Mouse (Mus musculus) layer of hippocampus, adult 9-10 months (tissue): ENCODE measurements around the gene Cenpe.
"Not testable (repeated sequence)": the region's sequence is repeated elsewhere in the genome, so short reads cannot be mapped to it uniquely, and the experiment has no call there.

Experiments used
- DNase-seq: peaks from one replicate; pipeline ENCODE4 v3.0.0; 2022; ENCODE audit warnings: low spot score

Cenpe gene

DNA sequence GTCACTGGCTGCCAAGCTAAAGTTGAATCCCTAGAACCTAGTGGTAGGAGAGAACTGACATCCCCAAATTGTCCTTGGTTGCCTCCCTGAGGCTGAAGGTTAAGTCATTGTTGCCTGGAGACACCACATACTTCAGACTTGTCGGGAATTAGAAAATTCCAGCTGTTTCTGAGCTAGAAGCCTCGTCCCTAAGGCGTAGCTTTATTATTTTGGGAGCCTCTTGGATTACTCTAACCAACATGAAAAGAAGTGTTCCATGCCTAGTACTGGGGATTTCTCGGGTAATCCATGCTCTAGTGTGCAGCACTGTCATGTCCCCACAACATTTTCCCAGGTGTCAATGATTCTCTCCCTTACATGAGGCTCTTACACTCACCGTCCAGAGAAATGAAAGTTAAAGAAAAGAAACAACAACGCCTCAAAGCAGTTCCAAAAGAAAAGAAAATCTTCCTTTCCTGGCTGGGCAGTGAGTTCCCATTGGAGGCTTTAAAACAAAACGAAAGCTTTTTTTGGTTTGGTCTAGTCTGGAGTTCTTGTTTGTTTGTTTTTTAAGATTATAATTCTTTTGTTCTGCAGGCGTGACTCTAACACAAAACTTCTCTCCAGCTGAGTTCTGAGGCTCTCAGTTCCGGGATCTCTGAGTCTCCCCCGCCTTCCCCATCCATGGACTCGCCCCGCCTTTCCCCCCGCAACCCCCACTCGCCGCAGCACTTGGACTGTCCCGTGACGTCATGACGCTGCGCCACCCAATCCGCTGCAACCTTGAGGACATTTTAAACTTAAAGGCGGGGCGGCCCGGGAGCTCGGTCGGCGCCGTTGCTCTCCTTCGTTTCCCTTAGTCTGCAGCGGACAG is at the start of gene Cenpe:
Cenpe (plus strand) TSS at position 733 of the 853 bp plus-strand sequence.
- peak; percentile 55 for DNase-seq

DNA sequence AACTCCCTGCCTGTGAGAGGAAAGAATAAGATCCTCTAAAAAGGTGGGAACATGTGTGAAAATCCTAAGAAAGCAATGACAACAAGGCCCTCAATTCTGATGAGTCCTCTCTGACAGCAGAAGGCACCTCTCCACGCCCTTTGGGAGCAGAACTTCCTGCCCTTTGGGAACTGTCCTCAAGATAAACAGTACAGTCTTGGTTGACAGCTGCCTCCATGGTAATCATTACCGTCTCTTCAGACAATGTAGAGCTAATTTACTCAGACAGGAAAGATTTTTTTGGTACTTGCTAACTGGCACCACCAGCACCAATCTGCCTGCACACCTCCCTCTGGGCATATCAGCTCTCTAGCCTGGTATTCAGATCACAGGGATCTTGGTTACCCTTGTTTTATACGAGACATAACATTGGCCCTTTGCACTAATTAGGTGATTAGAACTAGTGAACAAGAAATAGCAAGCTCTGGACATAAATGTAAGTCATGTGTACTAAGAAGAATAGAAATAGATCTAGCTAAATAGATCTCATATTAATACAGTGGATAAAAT is 40.4 kb upstream of the Cenpe start:
- no peak for DNase-seq

- peak; percentile 16 for DNase-seq
Observed at GRCm38 (mm10) chr3:135191861-135192260, 20.5 kb upstream of the Cenpe start.

DNA sequence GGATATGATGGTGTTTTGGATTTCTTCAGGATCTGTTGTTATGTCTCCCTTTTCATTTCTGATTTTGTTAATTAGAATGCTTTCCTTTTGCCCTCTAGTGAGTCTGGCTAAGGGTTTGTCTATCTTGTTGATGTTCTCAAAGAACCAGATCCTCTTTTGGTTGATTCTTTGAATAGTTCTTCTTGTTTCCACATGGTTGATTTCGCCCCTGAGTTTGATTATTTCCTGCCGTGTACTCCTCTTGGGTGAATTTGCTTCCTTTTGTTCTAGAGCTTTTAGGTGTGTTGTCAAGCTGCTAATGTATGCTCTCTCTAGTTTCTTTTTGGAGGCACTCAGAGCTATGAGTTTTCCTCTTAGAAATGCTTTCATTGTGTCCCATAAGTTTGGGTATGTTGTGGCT is 14.3 kb upstream of the Cenpe start:
- DNase-seq, result not testable (repeated sequence)

GRCm38 (mm10) chr3:135200409-135201303 is 11.7 kb upstream of the Cenpe start:
- no peak for DNase-seq

DNA sequence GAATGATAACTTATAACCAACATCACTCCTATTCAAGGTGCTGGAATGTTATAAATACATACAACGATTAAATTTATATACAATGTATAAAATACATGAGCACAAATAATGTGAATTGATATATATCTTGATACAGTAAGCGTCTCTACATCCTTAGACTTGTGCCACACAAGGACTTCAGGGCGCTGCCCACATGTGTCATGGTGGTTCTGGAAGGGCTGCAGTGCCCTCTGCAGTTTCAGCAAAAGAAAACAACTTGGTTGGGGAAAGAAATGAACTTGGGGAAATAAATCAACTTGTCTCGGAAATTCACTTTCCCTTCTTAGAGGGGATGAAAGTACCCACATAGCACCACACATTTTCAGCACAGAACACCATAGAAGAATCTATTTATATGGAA is 5.7 kb upstream of the Cenpe start:
- peak; percentile 17 for DNase-seq

DNA sequence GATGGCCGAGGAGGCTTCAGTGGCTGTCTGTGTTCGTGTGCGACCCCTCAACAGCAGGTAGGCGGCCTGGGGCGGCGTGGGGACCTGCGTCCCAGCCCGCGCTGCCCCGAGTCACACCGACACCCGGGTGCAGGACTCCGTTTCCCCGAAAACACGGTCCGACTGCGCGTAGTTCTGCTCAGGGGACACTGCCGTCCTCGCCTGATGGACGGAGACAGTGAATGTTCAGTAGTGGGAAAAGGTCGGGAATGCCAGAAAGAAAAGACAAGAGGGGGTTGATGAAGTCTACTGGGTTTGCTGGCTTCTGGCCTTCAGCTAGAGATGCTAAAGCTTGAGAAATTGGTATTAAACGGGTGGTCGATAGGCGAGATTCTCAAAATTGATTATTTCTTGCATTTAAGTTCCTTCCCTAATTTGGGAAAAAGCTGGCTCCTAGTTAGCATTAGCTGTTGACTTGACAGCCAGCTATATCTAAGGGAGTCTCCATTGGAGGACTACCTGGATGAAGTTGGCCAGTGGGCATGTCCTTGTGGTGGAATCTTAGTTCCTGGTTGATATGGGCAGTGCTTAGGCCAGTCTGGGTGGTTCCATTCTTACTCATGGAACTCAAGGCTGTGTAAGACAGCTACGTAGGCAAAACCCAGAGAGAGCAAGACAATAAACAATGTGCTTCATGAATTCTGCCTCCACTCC is 467 bp downstream of the Cenpe start:
- DNase-seq, result no peak

DNA sequence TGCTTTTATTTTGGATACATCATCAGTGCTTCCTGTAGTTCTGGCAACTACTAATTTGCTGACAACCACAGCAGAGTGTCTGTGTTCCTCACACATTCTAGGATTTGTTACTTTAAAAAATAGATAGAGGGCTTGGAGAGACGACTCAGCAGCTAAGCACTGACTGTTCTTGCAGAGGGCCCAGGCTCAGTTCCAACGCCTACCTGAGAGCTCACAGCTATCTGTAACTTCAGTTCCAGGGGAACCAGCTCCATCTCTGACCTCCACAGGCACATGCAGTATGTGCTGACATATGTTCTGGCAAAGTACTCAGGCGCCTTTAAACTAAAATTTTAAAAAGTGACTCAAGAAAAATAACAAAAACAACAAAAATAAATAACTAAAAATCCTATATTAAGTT is 19.7 kb downstream of the Cenpe start:
- no peak for DNase-seq

DNA sequence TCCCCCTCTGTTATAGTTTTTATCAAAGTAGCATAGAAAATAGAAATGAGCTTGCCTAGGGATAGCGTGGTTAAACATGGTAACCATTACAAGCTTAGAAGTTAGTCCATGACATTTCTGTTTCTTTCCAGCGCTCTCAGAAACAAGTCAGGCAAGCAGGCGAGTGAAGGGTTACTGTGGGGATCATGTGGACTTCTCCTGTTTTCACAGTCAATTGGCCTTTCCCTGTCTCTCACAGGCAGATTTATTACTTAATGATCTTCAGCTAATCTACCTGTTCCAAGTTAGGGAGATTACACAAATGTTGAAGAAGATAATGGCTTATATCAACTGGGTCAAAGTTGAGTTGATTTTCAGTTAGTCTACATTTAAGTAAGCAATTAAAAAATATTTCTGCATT is 20.1 kb downstream of the Cenpe start:
- no peak for DNase-seq

- DNase-seq, result no peak
Observed at GRCm38 (mm10) chr3:135245733-135246132, 33.4 kb downstream of the Cenpe start.

DNA sequence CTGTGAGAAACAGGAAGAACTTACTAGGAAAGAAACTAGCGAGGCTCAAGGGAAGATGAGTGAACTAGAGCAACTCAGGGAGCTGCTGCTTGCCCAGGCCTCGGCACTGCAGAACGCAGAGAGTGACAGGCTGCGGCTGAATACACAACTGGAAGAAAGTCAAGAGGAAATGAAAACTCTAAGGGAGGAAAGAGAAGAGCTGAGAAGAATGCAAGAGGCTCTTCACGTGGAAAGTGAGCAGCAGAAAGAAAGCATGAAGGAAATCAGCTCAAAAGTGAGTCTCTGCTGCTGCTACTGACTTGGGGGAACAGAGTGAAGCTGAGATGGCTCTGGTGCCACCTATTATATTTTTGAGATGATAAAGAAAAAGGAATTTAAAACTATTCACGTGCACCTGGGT is 34.5 kb downstream of the Cenpe start:
- DNase-seq, result no peak

DNA sequence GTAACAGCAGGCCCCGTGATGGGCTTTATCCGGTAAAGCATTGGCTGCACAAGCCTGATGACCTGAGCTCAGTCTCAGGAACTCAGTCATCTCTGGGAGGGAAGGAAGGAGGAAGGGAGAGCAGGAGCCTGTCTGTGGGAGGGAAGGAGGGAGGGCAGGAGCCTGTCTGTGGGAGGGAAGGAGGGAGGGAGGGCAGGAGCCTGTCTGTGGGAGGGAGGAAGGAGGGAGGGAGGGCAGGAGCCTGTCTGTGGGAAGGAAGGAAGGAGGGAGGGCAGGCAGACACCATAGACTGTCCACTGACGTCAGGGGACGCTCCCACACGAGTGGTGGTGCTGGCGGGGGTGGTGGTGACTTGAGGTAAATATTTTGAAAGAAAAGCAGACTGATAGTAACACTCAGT is 36.8 kb downstream of the Cenpe start:
- no peak for DNase-seq

DNA sequence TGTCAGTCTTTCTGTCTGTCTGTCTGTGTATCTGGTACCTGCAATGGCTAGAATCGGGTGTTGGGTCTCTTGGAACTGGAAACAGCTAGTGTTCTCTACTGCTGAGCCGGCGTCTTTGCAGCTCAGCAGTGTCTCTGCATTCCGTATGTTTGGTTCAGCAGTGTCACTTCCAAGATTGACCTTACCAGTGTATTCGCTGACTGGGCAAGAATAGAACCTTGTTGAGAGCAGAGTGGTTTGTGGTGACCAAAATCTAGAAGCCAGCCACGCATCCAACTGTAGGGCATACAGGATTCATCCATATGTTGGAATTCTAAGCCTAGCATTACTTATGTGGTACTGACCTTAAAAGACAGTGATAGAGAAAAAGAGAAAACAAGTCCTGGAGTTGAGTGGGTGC is 39.5 kb downstream of the Cenpe start:
- no peak for DNase-seq

GRCm38 (mm10) chr3:135254784-135255183 is 42.4 kb downstream of the Cenpe start:
- no peak for DNase-seq

DNA sequence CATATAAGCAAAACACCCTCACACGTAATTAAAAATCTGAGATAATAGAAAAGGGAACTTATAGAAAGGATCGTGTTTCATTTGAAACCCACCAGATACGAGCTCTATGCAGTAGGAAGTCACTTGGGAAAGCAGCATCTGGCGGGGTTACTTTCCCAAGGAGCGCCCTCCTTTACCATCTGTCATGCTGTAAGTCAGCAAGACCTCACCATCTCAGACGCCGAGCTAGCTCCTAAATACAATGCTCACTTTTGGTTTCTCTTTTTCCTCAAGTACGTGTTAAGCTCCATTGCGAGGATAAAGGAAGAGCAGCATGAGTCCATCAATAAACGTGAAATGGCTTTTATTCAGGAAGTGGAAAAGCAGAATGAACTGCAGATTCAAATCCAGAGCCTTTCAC is 46.6 kb downstream of the Cenpe start:
- DNase-seq, result no peak

DNA sequence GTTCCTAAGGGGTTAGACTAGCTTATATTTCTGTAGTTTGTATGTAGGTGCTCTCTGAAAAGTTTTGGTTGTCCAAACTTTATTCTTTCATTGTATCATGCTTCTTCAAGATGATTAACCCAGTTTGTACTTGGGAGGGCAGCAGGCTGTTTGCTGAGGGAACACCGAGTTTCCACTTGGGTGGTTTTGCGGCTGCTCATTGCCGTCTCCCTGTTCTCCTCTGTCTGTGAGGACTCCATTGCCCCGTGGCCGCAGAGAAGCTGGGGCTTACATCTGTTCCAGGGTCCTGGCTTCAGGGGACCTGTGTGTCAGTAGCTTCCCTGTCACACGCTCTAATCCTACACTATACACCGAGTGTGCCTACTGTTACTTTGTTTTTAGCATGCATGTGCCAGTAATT is 47.9 kb downstream of the Cenpe start:
- DNase-seq, result no peak

DNA sequence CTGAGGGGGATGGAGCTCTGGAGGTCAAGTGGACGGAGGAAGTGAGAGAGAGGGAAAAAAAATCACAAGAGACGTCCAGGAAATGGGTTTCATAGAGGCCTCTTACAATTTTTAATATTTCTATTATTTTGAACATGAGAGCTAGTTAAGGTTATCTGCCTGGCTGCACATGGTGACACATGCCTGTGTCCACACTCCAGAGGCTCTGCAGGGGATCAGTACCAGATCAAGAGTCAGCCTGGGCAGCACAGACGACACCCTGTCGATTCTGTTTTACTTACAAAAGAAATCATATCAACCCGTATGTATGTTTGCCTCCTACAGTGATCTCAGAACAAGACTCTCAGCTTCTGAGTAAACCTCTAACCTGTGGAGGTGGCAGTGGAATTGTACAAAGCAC is 56.3 kb downstream of the Cenpe start:
- no peak for DNase-seq

GRCm38 (mm10) chr3:135269391-135269990 is 57.2 kb downstream of the Cenpe start:
- DNase-seq, result no peak

DNA sequence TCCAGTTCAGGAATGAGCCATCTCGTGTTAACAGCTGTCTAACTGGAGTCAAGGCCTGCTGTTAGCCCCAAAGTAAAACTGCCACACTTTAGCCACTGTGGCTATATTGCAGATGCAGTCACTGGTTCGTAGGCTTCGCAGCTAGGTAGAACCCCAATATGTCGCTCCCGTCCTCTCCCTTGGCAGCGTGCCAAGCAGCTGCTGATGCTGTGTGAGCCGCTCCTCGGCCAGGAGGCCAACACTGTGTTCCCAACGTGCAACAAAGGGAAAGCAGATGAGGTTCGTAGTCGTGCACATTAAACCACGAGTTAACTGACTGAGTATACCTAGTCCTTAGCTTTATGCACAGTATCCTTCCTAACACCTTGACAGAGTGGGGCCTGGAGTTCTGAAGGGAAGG is 60.3 kb downstream of the Cenpe start:
- DNase-seq, result no peak

GRCm38 (mm10) chr3:135273047-135273446 is 60.7 kb downstream of the Cenpe start:
- no peak for DNase-seq

- DNase-seq, result no peak
Observed at GRCm38 (mm10) chr3:135280160-135280559, 67.8 kb downstream of the Cenpe start.
